Mouse (Mus musculus) thymus, postnatal 10 days (tissue): ENCODE measurements at regions not wholly inside any gene's neighbourhood (a gene's known extent, or its start where the extent isn't known, plus 50 kb on each side); places are given as distances from the start of the nearest gene placed in this dataset.

Source experiments
- DNase-seq, 2 experiments: peaks; one replicate each; pipeline ENCODE4 v3.0.0; 2021; ENCODE audit warnings: low spot score in 2 of 2

- no peak for DNase-seq
These were observed 52.0 kb upstream of the Trp53i11 start for GRCm38 (mm10) chr2:93135324-93135723.

- DNase-seq: no peak
These were observed 53.9 kb upstream of the Trp53i11 start for GRCm38 (mm10) chr2:93133301-93133971.

DNA sequence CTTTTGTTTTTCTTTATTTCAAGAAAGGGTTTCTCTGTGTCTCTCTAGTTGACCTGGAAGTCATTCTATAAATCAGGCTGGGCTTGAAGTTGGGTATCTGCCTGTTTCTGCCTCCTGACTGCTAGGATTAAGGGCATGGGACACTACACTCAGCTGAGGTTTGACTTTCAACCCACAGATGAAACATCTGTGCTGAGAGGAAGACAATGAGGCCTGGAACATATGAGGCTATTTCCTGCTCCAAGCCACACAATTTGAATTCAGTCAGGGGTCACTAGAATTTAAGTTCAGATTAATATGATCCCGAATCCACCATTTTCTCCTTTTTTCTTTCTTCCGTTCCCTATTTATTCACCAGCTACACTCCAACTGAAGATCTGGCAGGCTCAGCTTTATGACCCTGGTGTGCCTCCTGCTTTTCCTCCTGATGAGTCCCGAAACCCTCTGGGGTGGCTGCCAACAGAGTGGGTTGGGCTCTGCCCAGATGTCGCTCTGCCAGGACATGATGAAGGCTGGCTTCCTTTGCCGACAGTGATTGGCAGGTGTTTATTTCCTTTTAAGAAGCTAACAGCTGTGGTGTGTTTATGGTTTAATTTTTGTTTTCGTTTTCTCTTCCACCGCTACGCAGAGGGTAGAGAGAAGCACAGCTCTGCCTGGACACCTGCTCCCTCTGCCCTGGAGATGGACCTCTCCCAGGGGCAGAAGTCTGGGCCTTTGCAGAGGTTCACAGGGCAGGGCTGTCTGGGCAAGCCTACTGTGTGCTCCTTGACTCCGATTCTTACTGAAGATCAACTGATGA, 55.3 kb upstream of the Trp53i11 start:
- peak; percentile 53 to 54 for DNase-seq

DNA sequence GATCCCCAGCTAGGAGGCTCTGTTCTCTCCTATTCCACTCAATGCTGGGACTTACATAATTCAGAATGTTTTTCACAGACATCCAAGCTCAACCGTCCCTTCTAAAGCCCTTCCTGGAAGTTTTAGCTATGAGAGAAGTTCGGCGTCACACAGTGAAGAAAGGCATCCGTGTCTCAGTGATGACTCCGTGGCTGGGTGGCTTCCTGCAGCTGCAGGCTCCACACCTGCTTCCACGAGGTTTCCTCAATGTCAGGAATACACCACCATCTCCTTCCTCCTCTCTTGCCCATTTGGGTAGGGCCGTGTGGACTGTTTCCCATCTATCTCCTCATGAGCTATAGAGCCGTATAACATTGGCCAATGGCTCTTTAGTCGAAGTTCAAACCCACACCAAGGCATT, 56.1 kb upstream of the Trp53i11 start:
- peak in 1 of 2 experiments; percentile 33 for DNase-seq

- DNase-seq: no peak
These were observed 58.2 kb upstream of the Trp53i11 start for GRCm38 (mm10) chr2:93129176-93129575.

- no peak for DNase-seq
These were observed 60.7 kb upstream of the Trp53i11 start for GRCm38 (mm10) chr2:93126595-93127165.

DNA sequence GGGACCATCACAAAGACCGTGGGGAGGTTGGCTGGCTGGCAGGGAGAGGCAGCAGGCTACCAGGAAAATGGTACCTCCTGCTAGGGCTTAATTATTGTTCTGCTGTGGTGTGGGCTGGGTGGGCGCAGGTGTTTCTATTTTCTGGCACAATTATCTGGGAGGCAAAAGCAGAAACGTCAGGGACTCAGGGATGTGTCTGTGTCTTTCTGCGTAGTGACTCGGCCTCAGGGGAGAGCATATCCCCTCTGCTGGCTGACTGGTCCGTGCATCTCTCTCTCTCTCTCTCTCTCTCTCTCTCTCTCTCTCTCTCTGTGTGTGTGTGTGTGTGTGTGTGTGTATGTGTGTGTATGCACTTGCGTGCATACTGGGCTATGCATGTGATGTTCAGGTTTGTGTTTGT, 61.2 kb upstream of the Trp53i11 start:
- DNase-seq: no peak

DNA sequence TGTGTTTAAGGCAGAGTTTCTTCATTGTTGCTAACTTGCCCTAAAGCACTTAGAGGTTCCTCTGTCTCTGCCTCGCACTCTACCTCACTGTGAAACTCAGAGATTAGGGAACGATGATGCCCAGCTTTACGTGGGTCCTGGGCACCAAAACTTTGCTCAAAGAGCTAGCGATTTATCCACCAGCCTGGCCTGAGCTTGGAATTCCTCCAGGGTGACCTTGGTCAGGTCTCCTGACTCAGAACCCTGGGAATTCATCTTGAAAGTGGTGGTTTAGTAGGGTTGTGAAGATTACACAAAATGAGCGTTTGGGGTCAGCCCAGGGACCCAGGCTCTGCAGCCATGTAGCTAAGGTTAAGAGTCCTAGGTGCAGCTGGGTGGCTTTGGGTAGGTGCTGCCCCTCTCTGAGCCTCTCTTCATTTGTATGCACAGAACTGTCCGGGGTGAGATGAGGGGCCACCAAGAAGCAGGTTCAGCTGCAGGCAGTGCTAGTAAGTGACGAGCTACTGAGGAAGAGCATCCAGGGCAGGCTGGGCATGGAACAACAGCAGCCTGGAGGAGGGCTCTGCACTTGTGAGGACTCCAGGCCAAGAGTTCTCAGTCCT, 62.4 kb upstream of the Trp53i11 start:
- DNase-seq: no peak

GRCm38 (mm10) chr2:93123829-93124228, 63.5 kb upstream of the Trp53i11 start:
- no peak for DNase-seq

- DNase-seq: peak; percentile 27 to 29
These were observed 67.0 kb upstream of the Trp53i11 start for GRCm38 (mm10) chr2:93120386-93120785.

- DNase-seq: peak; percentile 54 to 63
These were observed 68.3 kb upstream of the Trp53i11 start for GRCm38 (mm10) chr2:93119001-93119400.

DNA sequence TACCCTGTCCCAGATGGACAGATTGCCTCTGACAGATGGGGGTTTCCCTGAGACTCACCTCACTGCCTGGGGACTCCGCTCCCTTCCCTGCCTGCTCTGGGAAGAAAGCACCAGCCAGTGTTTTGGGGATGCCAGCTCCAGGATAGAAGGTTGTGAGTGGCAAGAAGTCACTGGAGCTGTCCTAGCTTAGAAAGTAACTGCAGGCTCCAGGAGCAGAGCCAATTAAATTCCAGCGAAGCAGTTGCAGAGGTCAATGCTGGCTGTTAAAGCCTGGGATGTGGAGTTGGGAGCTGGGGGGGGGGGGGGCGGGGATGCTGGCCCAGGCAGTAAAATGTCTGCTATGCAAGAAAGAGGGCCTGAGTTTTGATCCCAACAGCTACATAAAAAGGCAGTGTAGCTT, 69.3 kb upstream of the Prdm11 start:
- no peak for DNase-seq

DNA sequence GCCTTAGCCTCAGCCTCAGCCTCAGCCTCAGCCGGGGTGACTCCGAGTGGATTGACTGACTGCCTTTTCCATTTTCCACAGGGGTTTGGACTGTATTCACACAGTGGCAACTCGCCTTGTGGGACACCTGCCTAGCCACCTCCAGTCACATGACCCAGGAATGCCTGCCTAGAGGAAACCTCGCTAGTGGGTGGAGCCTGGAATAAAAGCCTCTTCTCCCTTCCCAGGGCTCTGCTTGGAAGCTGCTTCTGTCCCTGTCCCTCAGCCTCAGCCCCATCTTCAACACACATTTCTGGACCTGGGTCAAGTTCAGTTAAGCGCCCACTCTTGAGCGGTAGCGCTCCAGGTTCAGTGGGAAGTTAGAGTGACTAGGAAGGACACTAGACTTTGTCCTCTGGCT, 68.0 kb upstream of the Prdm11 start:
- no peak for DNase-seq

- no peak for DNase-seq
These were observed 66.4 kb upstream of the Prdm11 start for GRCm38 (mm10) chr2:93112320-93112719.

DNA sequence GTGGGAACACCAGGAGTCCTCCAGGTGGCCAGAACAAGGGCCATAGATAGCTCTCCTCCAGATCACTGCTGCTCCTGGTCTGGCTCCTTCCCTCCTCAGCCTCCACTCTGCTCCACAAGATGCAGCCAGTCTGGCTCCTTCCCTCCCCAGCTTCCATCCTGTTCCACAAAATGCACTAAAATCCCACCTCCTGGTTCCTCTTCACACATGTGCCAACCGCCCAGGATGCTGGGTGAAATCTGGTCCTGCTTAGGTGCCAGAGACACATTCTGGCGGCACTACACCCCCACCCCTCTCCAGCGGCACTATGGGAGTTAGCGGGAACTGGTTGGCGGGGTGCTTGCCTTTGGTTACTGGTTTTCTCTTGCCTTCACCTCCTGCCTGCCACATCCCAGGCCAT, 64.9 kb upstream of the Prdm11 start:
- no peak for DNase-seq

- DNase-seq: peak in 1 of 2 experiments; percentile 42
These were observed 60.6 kb upstream of the Prdm11 start for GRCm38 (mm10) chr2:93106581-93106980.

DNA sequence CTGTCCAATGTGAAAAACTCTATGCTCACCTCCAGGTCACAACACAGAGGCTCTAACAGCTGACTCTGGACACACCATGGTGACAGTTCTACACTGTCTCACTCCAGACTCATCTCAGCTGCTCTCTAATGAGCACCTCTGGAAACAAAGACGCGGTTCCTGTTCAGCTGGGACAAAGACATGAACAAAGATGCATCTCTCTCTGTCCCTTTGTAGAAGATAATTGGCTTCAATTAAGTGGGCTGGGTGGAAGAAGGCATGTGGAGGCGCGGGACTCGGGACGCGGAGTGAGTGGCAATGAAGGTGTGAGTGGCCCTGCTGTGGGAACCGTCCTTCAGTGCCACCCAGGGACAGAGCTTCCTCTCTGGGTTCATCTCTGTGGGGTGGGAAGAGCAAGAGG, 56.0 kb upstream of the Prdm11 start:
- DNase-seq: no peak

GRCm38 (mm10) chr2:93099780-93100179, 53.8 kb upstream of the Prdm11 start:
- no peak for DNase-seq

DNA sequence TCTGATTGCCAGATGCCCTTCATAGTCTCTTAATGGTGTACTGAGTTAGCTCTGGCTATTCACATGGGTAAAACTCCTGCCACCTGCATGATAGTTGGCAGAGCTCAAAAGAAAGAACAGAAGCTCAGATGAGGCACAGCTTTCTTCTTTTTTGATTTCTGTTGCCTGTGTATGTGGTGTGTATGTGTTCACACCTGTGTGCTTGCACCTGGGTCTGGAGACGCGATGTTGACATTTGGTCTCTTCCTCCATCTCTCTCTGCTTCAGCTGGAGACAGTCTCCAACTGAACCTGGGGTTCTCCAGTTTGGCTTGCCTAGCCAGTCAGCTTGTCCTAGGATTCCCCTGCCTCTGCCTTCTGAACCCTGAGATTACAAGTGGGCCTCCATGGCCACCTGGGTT, 51.0 kb upstream of the Prdm11 start:
- DNase-seq: peak in 1 of 2 experiments; percentile 43

DNA sequence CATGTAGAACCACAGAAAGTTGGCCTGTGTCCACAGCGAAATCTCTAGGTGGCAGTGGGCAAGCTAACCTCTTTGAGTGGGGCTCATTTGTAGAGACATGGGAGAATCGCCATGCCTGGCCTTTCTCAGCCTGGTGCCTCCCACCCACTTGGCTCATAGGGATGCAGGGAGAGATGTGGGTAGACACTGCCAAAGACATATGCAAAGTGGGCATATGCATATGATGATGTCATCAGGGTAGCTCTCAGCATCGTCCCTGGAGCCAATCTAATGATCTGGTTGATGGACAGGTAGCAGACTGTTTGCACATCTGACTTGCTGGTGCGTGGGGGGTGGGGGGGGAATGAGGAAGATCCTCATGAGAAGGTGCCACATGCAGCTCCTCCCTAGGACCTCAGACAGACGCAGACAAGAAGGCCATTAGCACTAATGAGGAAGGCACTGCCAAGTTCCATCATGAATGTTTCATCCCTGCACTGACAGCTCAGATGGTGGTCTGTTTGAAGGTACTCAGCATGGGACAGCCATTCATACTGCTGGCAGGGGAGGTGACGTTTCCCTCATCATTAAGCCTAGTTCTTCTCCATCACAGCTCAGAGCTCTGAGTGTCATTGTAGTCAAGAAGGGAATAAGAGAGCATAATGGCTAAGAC, 50.2 kb upstream of the Prdm11 start:
- DNase-seq: no peak
